Mouse (Mus musculus) cortical plate, adult 2 months (tissue): ENCODE results near the gene Treml2. TPM values are rescaled to one million over a fixed set of nuclear protein-coding genes. Genes with fewer than 3 reads are reported as not detected.

Source experiments
- H3K27ac ChIP-seq: fragments of 200-500 bp; 2 replicates; pipeline ENCODE4 v1.5.1; 2012; ENCODE audit warnings: low read length, control low read depth, inconsistent platforms; ENCODE audit not compliant: insufficient read depth
- H3K4me1 ChIP-seq: fragments of 200-500 bp; 2 replicates; pipeline ENCODE4 v1.6.1; 2011; ENCODE audit warnings: low read length; ENCODE audit not compliant: control insufficient read depth, insufficient read depth
- H3K4me3 ChIP-seq: fragments of 200-500 bp; 2 replicates; pipeline ENCODE4 v1.5.1; 2011; ENCODE audit warnings: mild to moderate bottlenecking, low read length, control low read depth; ENCODE audit not compliant: insufficient read depth
- CTCF ChIP-seq: fragments of 200-500 bp; IDR thresholded peaks from 2 replicates; pipeline ENCODE4 v1.5.1; 2011; ENCODE audit warnings: mild to moderate bottlenecking, control low read depth, low read length; ENCODE audit not compliant: insufficient read depth; ENCODE audit errors: extremely low read depth
- POLR2A ChIP-seq: fragments of 200-500 bp; IDR thresholded peaks from 2 replicates; pipeline ENCODE4 v1.6.1; 2011; ENCODE audit warnings: mild to moderate bottlenecking, low read length, control low read depth; ENCODE audit not compliant: insufficient read depth; ENCODE audit errors: extremely low read depth
- polyA plus RNA-seq: library from polyadenylated mRNA; depleted of rRNA; stranded (reverse); fragments of >200 nt; gene quantifications from 2 replicates; pipeline ENCODE4 v1.2.3, GENCODE M21; 2012

The Treml2 gene
- polyA plus RNA-seq, 1 experiment, result 0.31 TPM

GRCm38 (mm10) chr17:48321279-48321678 is 22.0 kb downstream of the Treml2 start:
- Histone ChIP-seq H3K27ac (no peak overlapping the region), H3K4me3 (no peak overlapping the region), H3K4me1 (no peaks in the 10 kb centered on the region)
- TF ChIP-seq POLR2A (no peak), CTCF (no peak)

DNA sequence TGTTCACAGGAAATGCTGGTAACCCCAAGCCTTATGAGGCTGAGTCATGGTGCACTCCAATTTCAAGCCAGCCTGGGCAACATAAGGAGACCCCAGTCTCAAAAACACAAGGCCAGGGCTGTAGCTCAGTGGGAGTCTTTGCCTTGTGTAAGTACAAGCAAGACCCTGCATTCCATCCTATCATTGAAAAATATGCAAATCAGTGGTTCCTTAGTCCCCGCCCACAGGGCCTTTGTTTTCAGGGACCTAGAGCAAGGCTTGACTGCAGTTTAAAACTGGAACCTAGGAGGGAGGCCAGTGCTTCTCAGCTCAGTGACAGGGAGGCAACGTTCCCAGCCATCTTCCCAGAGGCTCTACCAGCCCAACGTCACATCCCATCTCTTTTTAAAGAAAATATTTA is 23.9 kb downstream of the Treml2 start:
- Histone ChIP-seq H3K27ac (no peak overlapping the region), H3K4me3 (no peak overlapping the region), H3K4me1 (peaks cover 4% of the 10 kb centered on the region; the same call in 1 of the 2 replicates)
- TF ChIP-seq POLR2A (no peak), CTCF (no peak)

DNA sequence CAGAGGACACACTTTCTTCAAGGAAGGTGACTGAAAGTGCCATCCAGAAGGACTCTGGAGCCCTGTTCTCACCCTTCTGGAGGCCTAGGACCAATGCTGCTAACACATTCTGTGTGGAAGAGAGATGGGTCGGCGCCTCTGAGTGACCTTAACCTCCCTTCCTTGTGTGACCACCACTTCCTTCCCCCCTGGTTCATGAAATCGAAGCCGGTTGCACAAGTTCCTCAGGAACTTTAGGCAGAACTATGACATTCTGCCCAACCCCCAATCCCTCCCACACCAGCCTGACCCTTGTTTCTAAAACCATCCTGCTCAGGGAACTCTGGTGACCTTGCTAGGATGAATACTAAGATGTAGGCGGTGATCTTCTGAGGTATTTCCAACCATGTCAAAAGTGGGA is 25.0 kb downstream of the Treml2 start:
- H3K27ac ChIP-seq, result no peak overlapping the region
- H3K4me3 ChIP-seq, result no peak overlapping the region
- TF ChIP-seq CTCF (no peak), POLR2A (no peak)
- peaks cover 4% of the 10 kb centered on the region; the same call in 1 of the 2 replicates for H3K4me1 ChIP-seq

- H3K4me3 ChIP-seq, result no peak overlapping the region
- H3K4me1 ChIP-seq, result peaks cover 4% of the 10 kb centered on the region; the same call in 1 of the 2 replicates
- H3K27ac ChIP-seq, result no peak overlapping the region
- TF ChIP-seq CTCF (no peak), POLR2A (no peak)
Observed at GRCm38 (mm10) chr17:48325093-48325492, 25.8 kb downstream of the Treml2 start.

DNA sequence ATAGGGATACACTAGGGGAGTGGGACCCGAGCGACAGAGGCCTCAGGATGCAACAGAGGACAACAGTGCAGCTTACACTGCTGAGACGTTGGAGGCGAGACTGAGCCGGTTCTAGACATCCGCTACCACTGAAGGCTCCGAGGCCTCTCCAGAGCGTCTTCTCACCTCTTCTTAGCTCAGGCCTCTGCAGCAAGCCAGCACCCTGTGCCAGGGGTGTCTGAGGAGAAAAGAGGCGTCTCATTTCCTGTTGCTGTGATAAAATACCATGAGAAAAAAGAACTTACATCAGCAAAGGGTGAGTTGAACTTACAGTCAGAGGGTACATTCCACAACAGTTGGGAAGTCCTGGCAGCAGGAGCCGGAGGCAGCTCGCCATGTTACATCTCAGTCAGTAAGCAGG is 26.3 kb downstream of the Treml2 start:
- Histone ChIP-seq H3K4me1 (peaks cover 4% of the 10 kb centered on the region; the same call in 1 of the 2 replicates), H3K4me3 (no peak overlapping the region), H3K27ac (no peak overlapping the region)
- no peak for TF ChIP-seq CTCF
- no peak for TF ChIP-seq POLR2A

GRCm38 (mm10) chr17:48326656-48327055 is 27.4 kb downstream of the Treml2 start:
- TF ChIP-seq CTCF (no peak), POLR2A (no peak)
- H3K4me3 ChIP-seq, result no peak overlapping the region
- H3K27ac ChIP-seq, result 0 out of 2 replicates have a peak overlapping the region, but pooled peaks have one; percentile 64
- H3K4me1 ChIP-seq, result peaks cover 4% of the 10 kb centered on the region; the same call in 1 of the 2 replicates

DNA sequence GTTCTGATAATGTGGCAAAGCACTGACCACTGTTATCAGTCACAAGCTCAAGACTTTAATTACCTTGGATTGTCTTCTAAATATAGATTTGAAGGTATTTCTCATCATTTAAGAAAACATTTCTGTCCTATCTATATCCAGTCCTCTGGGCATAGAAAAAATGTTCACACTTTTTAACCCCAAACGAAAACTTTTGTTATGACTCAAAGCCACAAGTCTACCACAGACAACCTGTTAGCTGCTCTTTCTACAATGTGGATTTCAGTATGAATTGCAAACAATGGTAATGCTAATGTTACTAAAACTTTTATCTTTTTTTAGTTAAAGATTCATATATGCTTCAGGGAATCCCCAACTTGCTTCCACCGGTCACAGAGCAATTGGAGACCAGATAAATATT is 33.2 kb downstream of the Treml2 start:
- TF ChIP-seq CTCF, result no peak
- TF ChIP-seq POLR2A, result no peak
- Histone ChIP-seq H3K4me1 (no peaks in the 10 kb centered on the region), H3K4me3 (no peak overlapping the region), H3K27ac (no peak overlapping the region)

DNA sequence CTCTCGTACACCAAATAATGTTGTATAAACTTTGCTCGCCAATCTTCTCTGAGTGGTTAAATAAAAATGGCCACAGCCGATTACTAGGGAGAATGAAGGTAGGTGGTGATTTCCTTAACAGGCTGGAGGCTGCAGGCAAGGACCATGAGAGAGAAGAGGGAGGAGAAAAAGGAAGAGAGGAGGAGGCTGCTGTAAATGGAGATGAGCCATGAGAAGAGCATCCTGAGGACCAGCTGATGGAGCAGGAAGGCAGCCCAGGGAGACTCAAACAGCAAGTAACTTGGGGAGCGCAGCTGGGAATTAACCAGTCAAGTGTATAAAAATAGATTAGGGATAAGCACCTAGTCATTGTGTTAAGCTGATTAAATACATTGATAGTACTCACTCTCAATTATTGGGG is 34.9 kb downstream of the Treml2 start:
- no peak overlapping the region for H3K4me3 ChIP-seq
- no peak overlapping the region for H3K27ac ChIP-seq
- H3K4me1 ChIP-seq, result no peaks in the 10 kb centered on the region
- TF ChIP-seq CTCF, result no peak
- TF ChIP-seq POLR2A, result no peak

GRCm38 (mm10) chr17:48336857-48337256 is 37.6 kb downstream of the Treml2 start:
- Histone ChIP-seq H3K27ac (no peak overlapping the region), H3K4me3 (no peak overlapping the region), H3K4me1 (no peaks in the 10 kb centered on the region)
- TF ChIP-seq CTCF (peak; percentile 89), POLR2A (no peak)

- H3K4me3 ChIP-seq, result no peak overlapping the region
- TF ChIP-seq CTCF (no peak), POLR2A (no peak)
- H3K4me1 ChIP-seq, result no peaks in the 10 kb centered on the region
- H3K27ac ChIP-seq, result no peak overlapping the region
Observed at GRCm38 (mm10) chr17:48340267-48340666, 41.0 kb downstream of the Treml2 start.
